Mouse (Mus musculus) thymus, adult 2 months (tissue): ENCODE measurements around the gene Hpca. TPM values are rescaled to one million over a fixed set of nuclear protein-coding genes. Genes with fewer than 3 reads are reported as not detected.
A peak's percentile ranks its signal among the peaks of the same experiment; 100 is the strongest.

ENCODE experiments used
- DNase-seq: peaks from one replicate; pipeline ENCODE4 v3.0.0; 2021
- H3K27ac ChIP-seq: fragments of 200-500 bp; 2 replicates; pipeline ENCODE4 v1.5.1; 2012; ENCODE audit warnings: low read length, control low read depth; ENCODE audit not compliant: control insufficient read depth, insufficient read depth
- H3K27me3 ChIP-seq: fragments of 200-500 bp; 2 replicates; pipeline ENCODE4 v1.6.1; 2012; ENCODE audit warnings: mild to moderate bottlenecking, low read length, moderate library complexity, mixed read lengths; ENCODE audit not compliant: control insufficient read depth, insufficient read depth
- H3K36me3 ChIP-seq: fragments of 200-500 bp; 2 replicates; pipeline ENCODE4 v1.6.1; 2012; ENCODE audit warnings: mild to moderate bottlenecking, low read length, moderate library complexity; ENCODE audit not compliant: control insufficient read depth, insufficient read depth
- H3K4me1 ChIP-seq: fragments of 200-500 bp; replicated peaks from 2 replicates; pipeline ENCODE4 v1.6.1; 2012; ENCODE audit warnings: low read length; ENCODE audit not compliant: control insufficient read depth, insufficient read depth
- H3K4me3 ChIP-seq: fragments of 200-500 bp; 2 replicates; pipeline ENCODE4 v1.5.1; 2012; ENCODE audit warnings: mild to moderate bottlenecking, low read length, control low read depth, moderate library complexity; ENCODE audit not compliant: control insufficient read depth, insufficient read depth
- CTCF ChIP-seq: fragments of 200-500 bp; IDR thresholded peaks from 2 replicates; pipeline ENCODE4 v1.5.1; 2012; ENCODE audit warnings: mild to moderate bottlenecking, control low read depth, low read length, moderate library complexity, borderline replicate concordance; ENCODE audit not compliant: control insufficient read depth, poor library complexity, insufficient read depth; ENCODE audit errors: extremely low read depth
- POLR2A ChIP-seq: fragments of 200-500 bp; IDR thresholded peaks from 2 replicates; pipeline ENCODE4 v1.6.1; 2012; ENCODE audit warnings: mild to moderate bottlenecking, low read length, control low read depth, moderate library complexity; ENCODE audit not compliant: control insufficient read depth, poor library complexity, insufficient read depth; ENCODE audit errors: extremely low read depth
- WGBS: fragments of 180-500 bp; shearing (Covaris S2); methylation state at CpG from one replicate; pipeline ENCODE4 v1.1.7; 2018; 5-methylcytosine and 5-hydroxymethylcytosine counted together
- polyA plus RNA-seq: library from polyadenylated mRNA; depleted of rRNA; stranded (reverse); fragments of >200 nt; gene quantifications from 2 replicates; pipeline ENCODE4 v1.2.3, GENCODE M21; 2012

Gene Hpca
- polyA plus RNA-seq, 1 experiment = 1.0 TPM

DNA sequence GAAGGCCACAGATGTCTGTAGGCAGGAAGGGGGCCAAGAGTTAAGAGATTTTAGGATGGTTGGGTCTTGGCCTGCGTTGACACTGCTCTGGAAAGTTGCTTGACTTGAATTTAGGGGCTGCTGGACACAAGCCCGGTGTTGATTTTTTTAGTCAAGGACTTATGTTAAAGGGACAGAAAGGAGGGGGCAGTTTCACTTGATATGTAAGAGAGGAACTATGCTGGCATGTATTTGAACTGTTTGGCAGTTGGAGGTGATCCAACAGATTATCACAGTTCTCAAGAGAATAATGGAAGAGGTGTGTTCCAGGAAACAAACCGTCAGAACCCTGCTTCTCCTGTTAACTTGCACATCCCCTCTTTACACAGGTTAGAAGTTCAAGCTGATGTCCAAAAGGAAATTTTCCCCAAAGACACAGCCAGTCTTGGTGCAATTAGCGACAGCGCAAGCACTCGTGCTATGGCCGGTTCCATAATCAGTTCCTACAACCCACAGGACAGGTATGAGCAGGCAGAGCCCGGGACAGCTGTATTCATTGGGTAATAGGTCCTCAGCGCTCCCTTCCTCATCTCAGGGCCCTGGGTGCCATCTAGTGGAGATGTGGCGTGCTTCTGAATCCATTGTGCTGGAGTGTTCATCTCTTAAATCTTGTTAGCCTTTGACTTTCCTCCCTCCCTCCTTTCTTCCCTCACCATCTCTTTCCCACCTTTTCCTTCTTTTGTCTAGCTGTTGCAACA lies 39.3 kb downstream of the Hpca start:
- no peaks in the 10 kb centered on the region for H3K4me1 ChIP-seq
- H3K27me3 ChIP-seq = no peaks in the 10 kb centered on the region

DNA sequence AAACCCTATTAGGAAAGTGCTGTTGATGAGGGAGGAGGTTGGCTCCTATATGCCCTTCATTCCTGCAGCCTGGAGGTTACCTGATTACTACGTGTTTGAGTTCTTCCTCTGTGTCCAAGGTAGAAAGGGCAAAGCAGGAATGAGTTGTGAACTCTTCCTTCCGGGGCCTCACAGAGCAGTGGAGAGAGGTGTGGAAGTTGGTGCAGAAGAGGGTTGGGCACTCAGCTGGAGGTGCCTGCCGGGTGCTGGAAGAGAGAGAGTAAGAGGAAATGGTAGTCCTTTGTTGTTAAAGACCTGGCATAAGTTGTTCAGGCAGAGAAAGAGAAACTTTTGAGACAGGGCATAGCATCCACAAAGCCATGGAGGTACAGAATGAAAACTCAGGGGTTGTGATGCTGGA lies 39.9 kb downstream of the Hpca start:
- no peak overlapping the region for H3K27ac ChIP-seq
- no peaks in the 10 kb centered on the region for H3K27me3 ChIP-seq
- DNase-seq = no peak
- no peak overlapping the region for H3K4me3 ChIP-seq
- no peaks in the 10 kb centered on the region for H3K4me1 ChIP-seq
- H3K36me3 ChIP-seq = peaks cover 4% of the 10 kb centered on the region; the same call in 1 of the 2 replicates
- TF ChIP-seq POLR2A = no peak
- WGBS = 87% methylated on average over 3 of the region's 3 CpGs

More for the DNA sequence above, 39.3 kb downstream of the Hpca start:
- 55% methylated on average over 10 of the region's 10 CpGs for WGBS
- H3K36me3 ChIP-seq = 0 out of 2 replicates have a peak, but pooled peaks cover 4% of the 10 kb centered on the region
- H3K4me3 ChIP-seq = no peak overlapping the region
- DNase-seq = peak; percentile 66
- TF ChIP-seq CTCF (peak; percentile 35; the same call in 1 of the 2 replicates), POLR2A (no peak)
- H3K27ac ChIP-seq = no peak overlapping the region

DNA sequence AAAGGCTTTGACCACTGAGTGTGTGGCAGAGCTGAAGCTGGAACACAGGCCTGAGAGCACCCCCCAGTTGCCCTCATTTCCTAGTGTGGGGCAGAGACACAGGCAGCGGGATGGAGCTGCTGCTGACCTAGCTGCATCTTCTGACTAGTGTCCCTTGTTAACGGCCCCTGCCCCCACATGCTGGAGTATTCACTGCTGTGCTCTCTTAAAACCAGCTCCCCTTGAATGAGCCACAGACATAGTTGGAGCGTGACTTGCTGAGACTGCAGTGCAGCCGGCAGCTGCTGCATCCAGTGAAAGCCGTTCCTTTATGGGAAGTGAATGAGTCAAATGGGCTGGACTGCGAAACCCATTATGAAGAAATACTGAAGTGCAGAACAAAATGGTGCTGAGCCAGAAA lies 40.3 kb downstream of the Hpca start:
- 91% methylated on average over 6 of the region's 6 CpGs for WGBS

GRCm38 (mm10) chr4:129081041-129081440 lies 40.8 kb downstream of the Hpca start:
- peaks cover 4% of the 10 kb centered on the region; the same call in 1 of the 2 replicates for H3K36me3 ChIP-seq
- no peak overlapping the region for H3K4me3 ChIP-seq
- WGBS = 94% methylated on average over 7 of the region's 7 CpGs
- no peak for DNase-seq
- TF ChIP-seq CTCF = no peak
- TF ChIP-seq POLR2A = no peak
- H3K27me3 ChIP-seq = no peaks in the 10 kb centered on the region
- H3K4me1 ChIP-seq = no peaks in the 10 kb centered on the region
- no peak overlapping the region for H3K27ac ChIP-seq

More for the DNA sequence above, 40.3 kb downstream of the Hpca start:
- H3K36me3 ChIP-seq = peaks cover 4% of the 10 kb centered on the region; the same call in 1 of the 2 replicates
- no peak for TF ChIP-seq CTCF
- no peak for TF ChIP-seq POLR2A
- no peaks in the 10 kb centered on the region for H3K27me3 ChIP-seq
- no peak for DNase-seq
- no peak overlapping the region for H3K4me3 ChIP-seq
- H3K4me1 ChIP-seq = no peaks in the 10 kb centered on the region
- H3K27ac ChIP-seq = no peak overlapping the region

- H3K36me3 ChIP-seq = peaks cover 4% of the 10 kb centered on the region; the same call in 1 of the 2 replicates
- no peak overlapping the region for H3K27ac ChIP-seq
- no peak for DNase-seq
- 96% methylated on average over 9 of the region's 9 CpGs for WGBS
- no peaks in the 10 kb centered on the region for H3K4me1 ChIP-seq
- TF ChIP-seq CTCF (no peak), POLR2A (no peak)
- H3K4me3 ChIP-seq = no peak overlapping the region
- H3K27me3 ChIP-seq = no peaks in the 10 kb centered on the region
These were observed 42.7 kb downstream of the Hpca start for GRCm38 (mm10) chr4:129079126-129079525.

- H3K4me1 ChIP-seq = no peaks in the 10 kb centered on the region
- 92% methylated on average over 4 of the region's 4 CpGs for WGBS
These were observed 53.0 kb downstream of the Hpca start for GRCm38 (mm10) chr4:129068848-129069247.

More at GRCm38 (mm10) chr4:129068848-129069247, 53.0 kb downstream of the Hpca start:
- DNase-seq = no peak
- Histone ChIP-seq H3K27ac (no peak overlapping the region), H3K27me3 (no peaks in the 10 kb centered on the region), H3K36me3 (no peaks in the 10 kb centered on the region), H3K4me3 (no peak overlapping the region)
- no peak for TF ChIP-seq CTCF
- TF ChIP-seq POLR2A = no peak
